Mouse (Mus musculus) testis, adult 2 months (tissue): ENCODE measurements around the gene Fancb.

ENCODE experiments used
- CTCF ChIP-seq: fragments of 200-500 bp; IDR thresholded peaks from 2 replicates; pipeline ENCODE4 v1.5.1; 2012; ENCODE audit warnings: low read depth, mild to moderate bottlenecking, inconsistent platforms, low read length, moderate library complexity; ENCODE audit not compliant: control insufficient read depth, insufficient read depth, insufficient replicate concordance
- POLR2A ChIP-seq: fragments of 200-500 bp; IDR thresholded peaks from 2 replicates; pipeline ENCODE4 v1.6.1; 2012; ENCODE audit warnings: low read depth, mild to moderate bottlenecking, inconsistent platforms, low read length, moderate library complexity; ENCODE audit not compliant: control insufficient read depth

- TF ChIP-seq POLR2A (no peak), CTCF (no peak)
Measured at GRCm38 (mm10) chrX:164952601-164953375, 27.6 kb upstream of the Fancb start.
